Mouse (Mus musculus): ENCODE results near the gene Vil1. TPM values are rescaled to one million over a fixed set of nuclear protein-coding genes. Genes with fewer than 3 reads are reported as not detected.
A peak's percentile ranks its signal among the peaks of the same experiment; 100 is the strongest.

Gene Vil1
- polyA plus RNA-seq, 1 experiment from 2014 or later = 0.15 TPM

GRCm38 (mm10) chr1:74397268-74397918 lies 11.8 kb upstream of the Vil1 start:
- H3K27me3 ChIP-seq (replicated peaks) = no peaks in the 10 kb centered on the region
- WGBS = under 1% methylated on average over 41 of the region's 41 CpGs

GRCm38 (mm10) chr1:74397919-74398451 lies 11.2 kb upstream of the Vil1 start:
- no peak overlapping the region for H3K27ac ChIP-seq
- peak overlapping the region; percentile 63 for H3K4me2 ChIP-seq (replicated peaks)
- H3K4me1 ChIP-seq = peaks cover 6% of the 10 kb centered on the region
- H3K9ac ChIP-seq = peak overlapping the region; percentile 27; the same call in 1 of the 2 replicates
- H3K36me3 ChIP-seq = peaks cover 19% of the 10 kb centered on the region; the same call in 1 of the 2 replicates
- 4% methylated on average over 11 of the region's 11 CpGs for WGBS
- no peak for ATAC-seq (ENCODE audit: low FRiP score, low read depth)
- no peaks in the 10 kb centered on the region for H3K9me3 ChIP-seq
- H3K4me3 ChIP-seq = peak overlapping the region; percentile 42
- H3K27me3 ChIP-seq (replicated peaks) = no peaks in the 10 kb centered on the region

More at GRCm38 (mm10) chr1:74397268-74397918, 11.8 kb upstream of the Vil1 start:
- Histone ChIP-seq H3K36me3 (peaks cover 19% of the 10 kb centered on the region; the same call in 1 of the 2 replicates), H3K27ac (no peak overlapping the region), H3K4me2 (replicated peaks) (peak overlapping the region; percentile 63), H3K9me3 (no peaks in the 10 kb centered on the region), H3K4me3 (peak overlapping the region; percentile 42), H3K9ac (peak overlapping the region; percentile 27), H3K4me1 (peaks cover 12% of the 10 kb centered on the region)
- peak; percentile 88 for ATAC-seq (ENCODE audit: low FRiP score, low read depth)

GRCm38 (mm10) chr1:74400531-74400930 lies 8.6 kb upstream of the Vil1 start:
- Histone ChIP-seq H3K36me3 (no peaks in the 10 kb centered on the region), H3K27me3 (replicated peaks) (no peaks in the 10 kb centered on the region), H3K4me2 (replicated peaks) (no peak overlapping the region), H3K9ac (no peak overlapping the region), H3K4me1 (no peaks in the 10 kb centered on the region), H3K27ac (no peak overlapping the region), H3K9me3 (no peaks in the 10 kb centered on the region), H3K4me3 (no peak overlapping the region)
- no peak for ATAC-seq (ENCODE audit: low FRiP score, low read depth)
- WGBS = 89% methylated on average over 3 of the region's 3 CpGs

- ATAC-seq (ENCODE audit: low FRiP score, low read depth) = no peak
- Histone ChIP-seq H3K9ac (no peak overlapping the region), H3K36me3 (no peaks in the 10 kb centered on the region), H3K9me3 (no peaks in the 10 kb centered on the region), H3K4me2 (replicated peaks) (no peak overlapping the region), H3K27ac (no peak overlapping the region), H3K4me3 (no peak overlapping the region), H3K27me3 (replicated peaks) (no peaks in the 10 kb centered on the region), H3K4me1 (no peaks in the 10 kb centered on the region)
- 57% methylated on average over 16 of the region's 16 CpGs for WGBS
These were observed 8.0 kb upstream of the Vil1 start for GRCm38 (mm10) chr1:74401015-74401702.

- Histone ChIP-seq H3K27me3 (replicated peaks) (no peaks in the 10 kb centered on the region), H3K9me3 (no peaks in the 10 kb centered on the region), H3K4me2 (replicated peaks) (no peak overlapping the region), H3K4me3 (no peak overlapping the region), H3K36me3 (no peaks in the 10 kb centered on the region), H3K9ac (no peak overlapping the region), H3K4me1 (no peaks in the 10 kb centered on the region), H3K27ac (no peak overlapping the region)
- no peak for ATAC-seq (ENCODE audit: low FRiP score, low read depth)
- 93% methylated on average over 4 of the region's 4 CpGs for WGBS
These were observed 5.0 kb upstream of the Vil1 start for GRCm38 (mm10) chr1:74404206-74404605.

- 62% methylated on average over 2 of the region's 2 CpGs for WGBS
These were observed 2.7 kb downstream of the Vil1 start for GRCm38 (mm10) chr1:74411753-74412325.

GRCm38 (mm10) chr1:74412711-74413110 lies 3.5 kb downstream of the Vil1 start:
- H3K27ac ChIP-seq = no peak overlapping the region
- 88% methylated on average over 8 of the region's 8 CpGs for WGBS
- H3K4me2 ChIP-seq (replicated peaks) = no peak overlapping the region
- H3K9ac ChIP-seq = no peak overlapping the region
- H3K4me3 ChIP-seq = no peak overlapping the region
- H3K27me3 ChIP-seq (replicated peaks) = 0 out of 2 replicates have a peak, but pooled peaks cover 4% of the 10 kb centered on the region
- H3K36me3 ChIP-seq = no peaks in the 10 kb centered on the region
- ATAC-seq (ENCODE audit: low FRiP score, low read depth) = no peak
- H3K9me3 ChIP-seq = no peaks in the 10 kb centered on the region
- H3K4me1 ChIP-seq = no peaks in the 10 kb centered on the region

More at GRCm38 (mm10) chr1:74411753-74412325, 2.7 kb downstream of the Vil1 start:
- Histone ChIP-seq H3K27me3 (replicated peaks) (0 out of 2 replicates have a peak, but pooled peaks cover 4% of the 10 kb centered on the region), H3K4me1 (no peaks in the 10 kb centered on the region), H3K36me3 (no peaks in the 10 kb centered on the region), H3K9ac (no peak overlapping the region), H3K9me3 (no peaks in the 10 kb centered on the region), H3K4me3 (no peak overlapping the region), H3K27ac (no peak overlapping the region), H3K4me2 (replicated peaks) (no peak overlapping the region)
- ATAC-seq (ENCODE audit: low FRiP score, low read depth) = no peak

GRCm38 (mm10) chr1:74415143-74415542 lies 6.0 kb downstream of the Vil1 start:
- Histone ChIP-seq H3K4me2 (replicated peaks) (no peak overlapping the region), H3K4me1 (no peaks in the 10 kb centered on the region), H3K4me3 (no peak overlapping the region), H3K9ac (no peak overlapping the region), H3K27ac (no peak overlapping the region), H3K36me3 (no peaks in the 10 kb centered on the region), H3K27me3 (replicated peaks) (0 out of 2 replicates have a peak, but pooled peaks cover 4% of the 10 kb centered on the region), H3K9me3 (no peaks in the 10 kb centered on the region)
- 48% methylated on average over 4 of the region's 4 CpGs for WGBS
- ATAC-seq (ENCODE audit: low FRiP score, low read depth) = no peak

GRCm38 (mm10) chr1:74418747-74419439 lies 9.7 kb downstream of the Vil1 start:
- Histone ChIP-seq H3K36me3 (no peaks in the 10 kb centered on the region), H3K4me2 (replicated peaks) (no peak overlapping the region), H3K27me3 (replicated peaks) (no peaks in the 10 kb centered on the region), H3K27ac (no peak overlapping the region), H3K4me1 (no peaks in the 10 kb centered on the region), H3K4me3 (no peak overlapping the region), H3K9me3 (no peaks in the 10 kb centered on the region), H3K9ac (no peak overlapping the region)
- no peak for ATAC-seq (ENCODE audit: low FRiP score, low read depth)
- WGBS = 79% methylated on average over 17 of the region's 17 CpGs

- Histone ChIP-seq H3K27ac (no peak overlapping the region), H3K4me1 (no peaks in the 10 kb centered on the region), H3K27me3 (replicated peaks) (no peaks in the 10 kb centered on the region), H3K36me3 (no peaks in the 10 kb centered on the region), H3K9me3 (no peaks in the 10 kb centered on the region), H3K4me3 (no peak overlapping the region), H3K9ac (no peak overlapping the region), H3K4me2 (replicated peaks) (no peak overlapping the region)
- 79% methylated on average over 9 of the region's 9 CpGs for WGBS
- ATAC-seq (ENCODE audit: low FRiP score, low read depth) = no peak
These were observed 10.2 kb downstream of the Vil1 start for GRCm38 (mm10) chr1:74419440-74419794.

GRCm38 (mm10) chr1:74423147-74423546 lies 14.0 kb downstream of the Vil1 start:
- no peaks in the 10 kb centered on the region for H3K4me1 ChIP-seq
- H3K27me3 ChIP-seq (replicated peaks) = no peaks in the 10 kb centered on the region
- no peak overlapping the region for H3K4me2 ChIP-seq (replicated peaks)
- no peak overlapping the region for H3K9ac ChIP-seq
- ATAC-seq (ENCODE audit: low FRiP score, low read depth) = no peak
- no peaks in the 10 kb centered on the region for H3K9me3 ChIP-seq
- H3K4me3 ChIP-seq = no peak overlapping the region
- H3K27ac ChIP-seq = no peak overlapping the region
- 39% methylated on average over 8 of the region's 8 CpGs for WGBS
- no peaks in the 10 kb centered on the region for H3K36me3 ChIP-seq

GRCm38 (mm10) chr1:74425845-74426244 lies 16.7 kb downstream of the Vil1 start:
- Histone ChIP-seq H3K4me3 (no peak overlapping the region), H3K9ac (no peak overlapping the region), H3K36me3 (no peaks in the 10 kb centered on the region), H3K9me3 (no peaks in the 10 kb centered on the region), H3K27me3 (replicated peaks) (no peaks in the 10 kb centered on the region), H3K27ac (no peak overlapping the region), H3K4me1 (no peaks in the 10 kb centered on the region), H3K4me2 (replicated peaks) (no peak overlapping the region)
- 80% methylated on average over 7 of the region's 7 CpGs for WGBS
- no peak for ATAC-seq (ENCODE audit: low FRiP score, low read depth)
